Mouse (Mus musculus) forebrain, embryonic 16.5 days (tissue): ENCODE data around the gene Ankmy1. TPM values are rescaled to one million over a fixed set of nuclear protein-coding genes. Genes with fewer than 3 reads are reported as not detected.

ENCODE experiments used
- ATAC-seq: fragments of 200-750 bp; cut with Nextera tagmentation; 2 replicates; pipeline ENCODE4 v1.8.0; 2017; ENCODE audit warnings: mild to moderate bottlenecking, moderate library complexity
- H3K27ac ChIP-seq: fragments of 300-500 bp; sonication (generic); 2 replicates; pipeline ENCODE4 v1.5.1; 2014; ENCODE audit warnings: low read length, control low read depth
- H3K27me3 ChIP-seq: fragments of 300-500 bp; sonication (generic); replicated peaks from 2 replicates; pipeline ENCODE4 v1.6.1; 2014; ENCODE audit warnings: low read length; ENCODE audit not compliant: control insufficient read depth, insufficient read depth
- H3K36me3 ChIP-seq: fragments of 300-500 bp; sonication (generic); 2 replicates; pipeline ENCODE4 v1.6.1; 2014; ENCODE audit not compliant: control insufficient read depth, insufficient read depth
- H3K4me1 ChIP-seq: fragments of 300-500 bp; sonication (generic); replicated peaks from 2 replicates; pipeline ENCODE4 v1.6.1; 2014; ENCODE audit warnings: low read length; ENCODE audit not compliant: control insufficient read depth, insufficient read depth
- H3K4me2 ChIP-seq: fragments of 300-500 bp; sonication (generic); 2 replicates; pipeline ENCODE4 v1.6.1; 2014; ENCODE audit warnings: mild to moderate bottlenecking, low read length, control low read depth
- H3K4me3 ChIP-seq: fragments of 300-500 bp; sonication (generic); replicated peaks from 2 replicates; pipeline ENCODE4 v1.5.1; 2014; ENCODE audit warnings: mild to moderate bottlenecking, low read length, control low read depth
- H3K9ac ChIP-seq: fragments of 300-500 bp; sonication (generic); replicated peaks from 2 replicates; pipeline ENCODE4 v1.6.1; 2014; ENCODE audit warnings: low read depth, low read length, control low read depth
- H3K9me3 ChIP-seq: fragments of 300-500 bp; sonication (generic); 2 replicates; pipeline ENCODE4 v1.6.1; 2016; ENCODE audit warnings: low read length; ENCODE audit not compliant: control insufficient read depth
- WGBS: fragments of 180-500 bp; shearing (Covaris S2); extraction: QIAGEN DNeasy Blood & Tissue Kit; methylation state at CpG from one replicate; pipeline ENCODE4 v1.1.7; 2014; 5-methylcytosine and 5-hydroxymethylcytosine counted together
- polyA plus RNA-seq: library from polyadenylated mRNA; unstranded; fragments of >200 nt; fragmentation: Nextera tagmentation; extraction: Ambion mirVana; gene quantifications from 2 replicates; pipeline ENCODE4 v1.2.1, GENCODE M21; 2015

Ankmy1 gene
- polyA plus RNA-seq, 1 experiment from 2014 or later, result 1.1 TPM

GRCm38 (mm10) chr1:92914993-92915392 is 12.3 kb upstream of the Ankmy1 start:
- Histone ChIP-seq H3K9ac (no peak overlapping the region), H3K36me3 (peaks cover 42% of the 10 kb centered on the region), H3K27ac (no peak overlapping the region), H3K27me3 (no peaks in the 10 kb centered on the region), H3K9me3 (no peaks in the 10 kb centered on the region), H3K4me3 (no peak overlapping the region), H3K4me2 (no peak overlapping the region), H3K4me1 (peaks cover 20% of the 10 kb centered on the region)
- WGBS, result 92% methylated on average over 11 of the region's 11 CpGs
- ATAC-seq, result no peak

- no peak for ATAC-seq
- Histone ChIP-seq H3K9me3 (no peaks in the 10 kb centered on the region), H3K9ac (no peak overlapping the region), H3K4me3 (no peak overlapping the region), H3K27ac (no peak overlapping the region), H3K4me1 (peaks cover 25% of the 10 kb centered on the region), H3K27me3 (no peaks in the 10 kb centered on the region), H3K4me2 (no peak overlapping the region), H3K36me3 (peaks cover 35% of the 10 kb centered on the region)
- WGBS, result 80% methylated on average over 4 of the region's 4 CpGs
These were observed 11.5 kb upstream of the Ankmy1 start for GRCm38 (mm10) chr1:92914239-92914638.

GRCm38 (mm10) chr1:92912286-92912685 is 9.6 kb upstream of the Ankmy1 start:
- no peak for ATAC-seq
- Histone ChIP-seq H3K9ac (peak overlapping the region; percentile 94), H3K36me3 (peaks cover 18% of the 10 kb centered on the region), H3K4me2 (peak overlapping the region; percentile 73), H3K4me1 (peaks cover 30% of the 10 kb centered on the region), H3K9me3 (no peaks in the 10 kb centered on the region), H3K4me3 (peak overlapping the region; percentile 80), H3K27ac (no peak overlapping the region), H3K27me3 (no peaks in the 10 kb centered on the region)
- WGBS, result 50% methylated on average over 1 of the region's 1 CpGs

- H3K4me1 ChIP-seq, result peaks cover 31% of the 10 kb centered on the region
- peak overlapping the region; percentile 94 for H3K9ac ChIP-seq
- no peaks in the 10 kb centered on the region for H3K9me3 ChIP-seq
- H3K4me3 ChIP-seq, result peak overlapping the region; percentile 80
- ATAC-seq, result no peak
- peak overlapping the region; percentile 73 for H3K4me2 ChIP-seq
- peak overlapping the region; percentile 91 for H3K27ac ChIP-seq
- WGBS, result 40% methylated on average over 8 of the region's 8 CpGs
- H3K27me3 ChIP-seq, result no peaks in the 10 kb centered on the region
- peaks cover 13% of the 10 kb centered on the region for H3K36me3 ChIP-seq
These were observed 9.0 kb upstream of the Ankmy1 start for GRCm38 (mm10) chr1:92911721-92912138.

- Histone ChIP-seq H3K27me3 (no peaks in the 10 kb centered on the region), H3K4me2 (peak overlapping the region; percentile 73), H3K36me3 (peaks cover 9% of the 10 kb centered on the region), H3K27ac (peak overlapping the region; percentile 91), H3K9me3 (no peaks in the 10 kb centered on the region), H3K4me3 (peak overlapping the region; percentile 80), H3K4me1 (peaks cover 34% of the 10 kb centered on the region), H3K9ac (peak overlapping the region; percentile 94)
- WGBS, result under 1% methylated on average over 58 of the region's 85 CpGs
- ATAC-seq, result peak; percentile 45
These were observed 8.4 kb upstream of the Ankmy1 start for GRCm38 (mm10) chr1:92910925-92911720.

GRCm38 (mm10) chr1:92910239-92910885 is 7.7 kb upstream of the Ankmy1 start, which contains the start of gene Rnpepl1:
Gene Rnpepl1 (plus strand): TSS chr1:92910783.
- peaks cover 34% of the 10 kb centered on the region for H3K4me1 ChIP-seq
- H3K27me3 ChIP-seq, result no peaks in the 10 kb centered on the region
- H3K4me2 ChIP-seq, result peak within 1 kb of the TSS; percentile 73
- H3K9me3 ChIP-seq, result no peaks in the 10 kb centered on the region
- WGBS, result under 1% methylated on average over 47 of the region's 57 CpGs
- peak within 1 kb of the TSS; percentile 91 for H3K27ac ChIP-seq
- H3K36me3 ChIP-seq, result peaks cover 4% of the 10 kb centered on the region
- peak within 1 kb of the TSS; percentile 80 for H3K4me3 ChIP-seq
- peak; percentile 85 for ATAC-seq
- H3K9ac ChIP-seq, result peak within 1 kb of the TSS; percentile 94

GRCm38 (mm10) chr1:92909068-92909467 is 6.4 kb upstream of the Ankmy1 start:
- Histone ChIP-seq H3K4me2 (no peak overlapping the region), H3K27me3 (no peaks in the 10 kb centered on the region), H3K27ac (no peak overlapping the region), H3K9me3 (no peaks in the 10 kb centered on the region), H3K9ac (no peak overlapping the region), H3K4me3 (no peak overlapping the region), H3K36me3 (no peaks in the 10 kb centered on the region), H3K4me1 (peaks cover 34% of the 10 kb centered on the region)
- ATAC-seq, result no peak
- WGBS, result 69% methylated on average over 4 of the region's 4 CpGs

GRCm38 (mm10) chr1:92908664-92909063 is 6.0 kb upstream of the Ankmy1 start:
- Histone ChIP-seq H3K9ac (no peak overlapping the region), H3K9me3 (no peaks in the 10 kb centered on the region), H3K27ac (no peak overlapping the region), H3K36me3 (no peaks in the 10 kb centered on the region), H3K4me1 (peaks cover 32% of the 10 kb centered on the region), H3K4me2 (no peak overlapping the region), H3K4me3 (no peak overlapping the region), H3K27me3 (no peaks in the 10 kb centered on the region)
- no peak for ATAC-seq
- WGBS, result 97% methylated on average over 3 of the region's 3 CpGs

GRCm38 (mm10) chr1:92907632-92908360 is 5.1 kb upstream of the Ankmy1 start:
- Histone ChIP-seq H3K27me3 (no peaks in the 10 kb centered on the region), H3K4me2 (peak overlapping the region; percentile 55), H3K9me3 (no peaks in the 10 kb centered on the region), H3K9ac (peak overlapping the region; percentile 68), H3K4me1 (peaks cover 37% of the 10 kb centered on the region), H3K27ac (peak overlapping the region; percentile 86; the same call in 1 of the 2 replicates), H3K36me3 (no peaks in the 10 kb centered on the region), H3K4me3 (peak overlapping the region; percentile 61)
- 39% methylated on average over 20 of the region's 20 CpGs for WGBS
- ATAC-seq, result no peak
